Mouse (Mus musculus): ENCODE measurements around the gene Uhrf1. TPM values are rescaled to one million over a fixed set of nuclear protein-coding genes. Genes with fewer than 3 reads are reported as not detected.

Gene Uhrf1
- total and polyA plus RNA-seq, 3 experiments = 115 to 201 (median 133) TPM

DNA sequence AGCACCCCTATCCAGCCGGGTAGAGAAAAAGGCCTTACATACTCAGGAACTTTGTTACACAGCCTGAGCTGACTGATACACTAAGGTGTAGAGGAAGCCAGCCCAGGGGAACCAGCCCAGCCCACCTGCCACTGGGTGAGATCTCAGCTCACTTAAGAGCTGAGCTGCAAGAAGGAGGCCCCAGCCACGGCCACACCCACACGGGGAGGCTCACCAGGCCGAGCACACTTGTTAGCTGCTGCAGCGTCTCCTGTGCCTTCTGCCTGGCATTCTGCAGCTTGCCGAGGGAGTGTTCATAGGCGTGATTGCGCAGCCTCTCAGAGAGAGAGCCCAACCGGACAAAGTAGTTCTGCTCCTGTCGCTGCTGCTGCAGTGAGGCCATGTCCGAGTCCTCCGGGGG lies 21.9 kb upstream of the Uhrf1 start:
- TF ChIP-seq SIN3A (IDR thresholded peaks at IDR 0.05; ENCODE audit: low read length) (no peak), GATA1 (IDR thresholded peaks at IDR 0.05; ENCODE audit: low read depth, low read length) (no peak), SMC3 (IDR thresholded peaks at IDR 0.05; ENCODE audit: low read depth, low read length) (no peak), KAT2A (conservative IDR thresholded peaks at IDR 0.05; ENCODE audit: low read depth, low read length) (no peak)
- Histone ChIP-seq H3K4me1 (ENCODE audit: control insufficient read depth in 1 of 2, insufficient read depth in 2 of 2, low read length in 2 of 2) (peaks cover 0 to 17% of the 10 kb centered on the region in 2 experiments; a peak in 3 of 4 replicates), H3K27ac (ENCODE audit: control insufficient read depth, low read depth, low read length) (no peak overlapping the region), H3K27me3 (ENCODE audit: control insufficient read depth in 1 of 2, insufficient read depth in 2 of 2, low read length in 2 of 2) (no peaks in the 10 kb centered on the region), H3K79me2 (ENCODE audit: control insufficient read depth, insufficient read depth, low read length, poor library complexity) (peaks cover 2% of the 10 kb centered on the region), H3K4me3 (ENCODE audit: control insufficient read depth in 1 of 2, insufficient read depth in 1 of 2, low read depth in 2 of 2, low read length in 2 of 2) (no peak overlapping the region), H3K9me3 (replicated peaks; ENCODE audit: insufficient read depth, low read length) (no peaks in the 10 kb centered on the region), H3K36me3 (ENCODE audit: control insufficient read depth in 1 of 2, insufficient read depth in 2 of 2, low read length in 2 of 2) (peaks cover 0 to 4% of the 10 kb centered on the region in 2 experiments; a peak in 1 of 4 replicates), H3K9ac (ENCODE audit: control insufficient read depth, low read depth, low read length, poor library complexity, severe bottlenecking) (no peak overlapping the region)
- DNase-seq (ENCODE audit: low read depth, low spot score) = no peak

DNA sequence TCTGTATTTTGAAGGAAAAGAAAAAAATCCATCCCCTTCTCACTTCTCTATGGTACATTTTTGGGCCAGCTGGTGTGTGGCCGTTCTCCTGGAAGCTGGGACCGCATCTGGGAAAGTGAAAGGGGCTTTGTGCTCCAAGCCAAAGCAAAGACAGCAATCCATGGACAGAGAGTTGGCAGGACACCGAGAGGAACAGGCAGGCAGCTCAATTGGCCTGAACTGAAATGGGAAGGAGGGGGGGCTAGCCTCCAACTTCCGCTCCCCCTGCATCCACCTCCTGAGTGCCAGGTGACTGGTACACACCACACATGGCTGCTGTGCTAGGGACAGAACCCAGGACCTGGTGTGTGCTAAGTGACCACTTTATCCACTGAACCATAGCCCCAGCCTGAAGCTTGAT lies 20.3 kb upstream of the Uhrf1 start:
- Histone ChIP-seq H3K9me3 (replicated peaks; ENCODE audit: insufficient read depth, low read length) (no peaks in the 10 kb centered on the region), H3K9ac (ENCODE audit: control insufficient read depth, low read depth, low read length, poor library complexity, severe bottlenecking) (peak overlapping the region; percentile 17; the same call in 1 of the 2 replicates), H3K36me3 (ENCODE audit: control insufficient read depth in 1 of 2, insufficient read depth in 2 of 2, low read length in 2 of 2) (peaks cover 0 to 10% of the 10 kb centered on the region in 2 experiments; a peak in 2 of 4 replicates), H3K27ac (ENCODE audit: control insufficient read depth, low read depth, low read length) (no peak overlapping the region), H3K79me2 (ENCODE audit: control insufficient read depth, insufficient read depth, low read length, poor library complexity) (no peaks in the 10 kb centered on the region), H3K4me1 (ENCODE audit: control insufficient read depth in 1 of 2, insufficient read depth in 2 of 2, low read length in 2 of 2) (peaks cover 0 to 26% of the 10 kb centered on the region in 2 experiments; a peak in 3 of 4 replicates), H3K4me3 (ENCODE audit: control insufficient read depth in 1 of 2, insufficient read depth in 1 of 2, low read depth in 2 of 2, low read length in 2 of 2) (no peak overlapping the region), H3K27me3 (ENCODE audit: control insufficient read depth in 1 of 2, insufficient read depth in 2 of 2, low read length in 2 of 2) (no peaks in the 10 kb centered on the region)
- no peak for DNase-seq (ENCODE audit: low read depth, low spot score)
- TF ChIP-seq NELFE (IDR thresholded peaks at IDR 0.05; ENCODE audit: low read depth, low read length) (no peak), CHD1 (IDR thresholded peaks at IDR 0.05; ENCODE audit: low read depth, low read length) (no peak), USF2 (IDR thresholded peaks at IDR 0.05; ENCODE audit: borderline replicate concordance in 1 of 2, insufficient read depth in 1 of 2, low read depth in 1 of 2, low read length in 2 of 2) (no peak), TBP (IDR thresholded peaks at IDR 0.05; ENCODE audit: low read depth, low read length) (no peak), RCOR1 (IDR thresholded peaks at IDR 0.05; ENCODE audit: low read depth, low read length) (no peak), POLR2AphosphoS5 (IDR thresholded peaks at IDR 0.05; ENCODE audit: borderline replicate concordance, low read depth, low read length) (no peak), HCFC1 (IDR thresholded peaks at IDR 0.05; ENCODE audit: low read depth, low read length) (no peak), MAFK (IDR thresholded peaks at IDR 0.05; ENCODE audit: borderline replicate concordance, low read depth, low read length) (no peak), UBTF (IDR thresholded peaks at IDR 0.05; ENCODE audit: borderline replicate concordance, insufficient read depth, low read depth, low read length) (no peak), ZNF384 (IDR thresholded peaks at IDR 0.05; ENCODE audit: low read depth, low read length) (no peak)

DNA sequence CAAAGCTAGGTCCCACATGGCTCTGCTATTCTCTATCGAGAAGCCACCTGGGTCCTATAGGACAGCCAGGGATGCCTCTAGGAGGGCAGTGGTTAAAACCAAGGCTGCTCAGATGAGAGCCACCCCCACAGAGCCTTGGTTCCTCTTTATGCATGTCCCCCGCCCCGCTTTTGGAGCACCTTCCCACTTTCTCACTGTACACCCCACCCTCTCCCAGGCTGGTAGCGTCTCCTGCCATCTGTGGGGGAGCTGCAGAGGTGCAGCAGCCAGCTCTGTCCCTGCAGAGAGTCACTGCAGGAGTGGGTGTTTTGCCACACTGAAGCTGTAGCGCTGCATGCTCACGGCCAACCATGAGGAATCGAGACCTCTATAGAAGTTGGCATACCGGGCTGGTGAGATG lies 19.8 kb upstream of the Uhrf1 start:
- H3K9ac ChIP-seq (ENCODE audit: control insufficient read depth, low read depth, low read length, poor library complexity, severe bottlenecking) = no peak overlapping the region
- no peak overlapping the region for H3K4me3 ChIP-seq (ENCODE audit: control insufficient read depth in 1 of 2, insufficient read depth in 1 of 2, low read depth in 2 of 2, low read length in 2 of 2)
- peaks cover 0 to 13% of the 10 kb centered on the region in 2 experiments; a peak in 2 of 4 replicates for H3K36me3 ChIP-seq (ENCODE audit: control insufficient read depth in 1 of 2, insufficient read depth in 2 of 2, low read length in 2 of 2)
- TF ChIP-seq CTCF (IDR thresholded peaks at IDR 0.05 in 2 of 3, conservative IDR thresholded peaks at IDR 0.05 in 1 of 3; ENCODE audit: control insufficient read depth in 1 of 3, insufficient read depth in 1 of 3, low read depth in 2 of 3, low read length in 3 of 3, poor library complexity in 1 of 3, severe bottlenecking in 1 of 3) (0 out of 6 replicates have a peak, but pooled peaks of 1 of the 3 experiments have one; percentile 0), NELFE (IDR thresholded peaks at IDR 0.05; ENCODE audit: low read depth, low read length) (no peak), ZC3H11A (IDR thresholded peaks at IDR 0.05; ENCODE audit: low read depth, low read length) (no peak), NRF1 (IDR thresholded peaks at IDR 0.05; ENCODE audit: insufficient read depth, low read depth, low read length, poor library complexity, severe bottlenecking) (no peak), MEF2A (IDR thresholded peaks at IDR 0.05; ENCODE audit: extremely low read depth, insufficient replicate concordance, low read depth, low read length, poor library complexity, severe bottlenecking) (no peak), MYB (IDR thresholded peaks at IDR 0.05; ENCODE audit: low read depth, low read length) (no peak), MXI1 (IDR thresholded peaks at IDR 0.05; ENCODE audit: low read depth, low read length) (no peak), CHD2 (IDR thresholded peaks at IDR 0.05; ENCODE audit: low read length) (no peak)
- peak; percentile 68 for DNase-seq (ENCODE audit: low read depth, low spot score)
- H3K27me3 ChIP-seq (ENCODE audit: control insufficient read depth in 1 of 2, insufficient read depth in 2 of 2, low read length in 2 of 2) = no peaks in the 10 kb centered on the region
- no peaks in the 10 kb centered on the region for H3K79me2 ChIP-seq (ENCODE audit: control insufficient read depth, insufficient read depth, low read length, poor library complexity)
- H3K9me3 ChIP-seq (replicated peaks; ENCODE audit: insufficient read depth, low read length) = no peaks in the 10 kb centered on the region
- peaks cover 0 to 26% of the 10 kb centered on the region in 2 experiments; a peak in 3 of 4 replicates for H3K4me1 ChIP-seq (ENCODE audit: control insufficient read depth in 1 of 2, insufficient read depth in 2 of 2, low read length in 2 of 2)
- no peak overlapping the region for H3K27ac ChIP-seq (ENCODE audit: control insufficient read depth, low read depth, low read length)
